ENCODE assay signal across 7 mouse cellular contexts in genomic region chr2:144164102-144164501, GRCm38 (mm10).
A peak's percentile ranks its signal among the peaks of the same experiment; 100 is the strongest.
DNase-seq lines count a peak whose midpoint lies in the region; ATAC-seq and TF ChIP-seq lines count a peak whose summit lies in the region.

No protein-coding gene starts in this region.

- peaks cover 3% of the 10 kb centered on the region for H3K27me3 ChIP-seq in forebrain, embryonic 16.5 days (replicated peaks; ENCODE audit: control insufficient read depth, insufficient read depth, low read length)
- no peaks in the 10 kb centered on the region for H3K27me3 ChIP-seq in hindbrain, embryonic 14.5 days (ENCODE audit: control insufficient read depth, insufficient read depth, low read length)
- H3K27me3 ChIP-seq in limb, embryonic 13.5 days: no peaks in the 10 kb centered on the region
- no peaks in the 10 kb centered on the region for H3K27me3 ChIP-seq in midbrain, postnatal 0 days (ENCODE audit: insufficient read depth, low read length)

- no peak for TF ChIP-seq CTCF in midbrain, postnatal 0 days (IDR thresholded peaks at IDR 0.05)

- H3K27ac ChIP-seq in forebrain, embryonic 16.5 days (ENCODE audit: low read length): 0 out of 2 replicates have a peak overlapping the region, but pooled peaks have one; percentile 5
- H3K27ac ChIP-seq in hindbrain, embryonic 14.5 days: peak overlapping the region; percentile 93
- H3K27ac ChIP-seq in limb, embryonic 13.5 days: peak overlapping the region; percentile 83
- H3K27ac ChIP-seq in midbrain, postnatal 0 days (ENCODE audit: low read depth, low read length): peak overlapping the region; percentile 96

- peak overlapping the region; percentile 37 for H3K4me2 ChIP-seq in forebrain, embryonic 16.5 days (ENCODE audit: low read length)
- H3K4me2 ChIP-seq in hindbrain, embryonic 14.5 days (replicated peaks): peak overlapping the region; percentile 62
- H3K4me2 ChIP-seq in limb, embryonic 13.5 days (replicated peaks): peak overlapping the region; percentile 76
- H3K4me2 ChIP-seq in midbrain, postnatal 0 days (ENCODE audit: low read depth, low read length, poor library complexity, severe bottlenecking): peak overlapping the region; percentile 83

- H3K9ac ChIP-seq in forebrain, embryonic 16.5 days (replicated peaks; ENCODE audit: low read depth, low read length): no peak overlapping the region
- H3K9ac ChIP-seq in hindbrain, embryonic 14.5 days: peak overlapping the region; percentile 85
- peak overlapping the region; percentile 48; the same call in 1 of the 2 replicates for H3K9ac ChIP-seq in limb, embryonic 13.5 days
- H3K9ac ChIP-seq in midbrain, postnatal 0 days (replicated peaks; ENCODE audit: low read length, poor library complexity, severe bottlenecking): peak overlapping the region; percentile 92

- no peaks in the 10 kb centered on the region for H3K36me3 ChIP-seq in forebrain, embryonic 16.5 days (ENCODE audit: control insufficient read depth, insufficient read depth)
- H3K36me3 ChIP-seq in hindbrain, embryonic 14.5 days (replicated peaks; ENCODE audit: control insufficient read depth, insufficient read depth): no peaks in the 10 kb centered on the region
- no peaks in the 10 kb centered on the region for H3K36me3 ChIP-seq in limb, embryonic 13.5 days
- no peaks in the 10 kb centered on the region for H3K36me3 ChIP-seq in midbrain, postnatal 0 days (ENCODE audit: insufficient read depth, low read length)

- 5% methylated on average over 8 of the region's 8 CpGs for WGBS in forebrain, embryonic 16.5 days
- 9% methylated on average over 8 of the region's 8 CpGs for WGBS in hindbrain, embryonic 14.5 days
- 5% methylated on average over 8 of the region's 8 CpGs for WGBS in limb, embryonic 13.5 days
- 4% methylated on average over 8 of the region's 8 CpGs for WGBS in midbrain, postnatal 0 days

- DNase-seq in urinary bladder, postnatal 14 days (ENCODE audit: low spot score): peak; percentile 39
- no peak for DNase-seq in urinary bladder, postnatal 36 days (ENCODE audit: low spot score in 2 of 2)
- peak; percentile 50 for DNase-seq in hindbrain, embryonic 14.5 days (ENCODE audit: low spot score)
- peak; percentile 62 for DNase-seq in midbrain, postnatal 0 days (ENCODE audit: low spot score)

- H3K9me3 ChIP-seq in forebrain, embryonic 16.5 days (ENCODE audit: control insufficient read depth, low read length): no peaks in the 10 kb centered on the region
- no peaks in the 10 kb centered on the region for H3K9me3 ChIP-seq in hindbrain, embryonic 14.5 days (ENCODE audit: control insufficient read depth, low read length)
- no peaks in the 10 kb centered on the region for H3K9me3 ChIP-seq in limb, embryonic 13.5 days
- H3K9me3 ChIP-seq in midbrain, postnatal 0 days (ENCODE audit: low read length): no peaks in the 10 kb centered on the region

- peaks cover 15% of the 10 kb centered on the region for H3K4me1 ChIP-seq in forebrain, embryonic 16.5 days (replicated peaks; ENCODE audit: control insufficient read depth, insufficient read depth, low read length)
- H3K4me1 ChIP-seq in hindbrain, embryonic 14.5 days (replicated peaks; ENCODE audit: control insufficient read depth, insufficient read depth, low read length): peaks cover 24% of the 10 kb centered on the region
- peaks cover 56% of the 10 kb centered on the region for H3K4me1 ChIP-seq in limb, embryonic 13.5 days
- peaks cover 14% of the 10 kb centered on the region; the same call in 1 of the 2 replicates for H3K4me1 ChIP-seq in midbrain, postnatal 0 days (ENCODE audit: insufficient read depth, low read length)

- ATAC-seq in forebrain, embryonic 16.5 days: peak; percentile 16; the same call in 1 of the 2 replicates
- ATAC-seq in hindbrain, embryonic 14.5 days (ENCODE audit: low FRiP score): no peak
- no peak for ATAC-seq in limb, embryonic 13.5 days (ENCODE audit: low FRiP score, low read depth)
- ATAC-seq in midbrain, postnatal 0 days (ENCODE audit: low FRiP score): no peak
- no peak for ATAC-seq in granulocyte monocyte progenitor cell, adult 5-6 weeks (replicated peaks; ENCODE audit: poor library complexity, severe bottlenecking)

- no peak overlapping the region for H3K4me3 ChIP-seq in forebrain, embryonic 16.5 days (replicated peaks; ENCODE audit: low read length)
- peak overlapping the region; percentile 57 for H3K4me3 ChIP-seq in hindbrain, embryonic 14.5 days (replicated peaks; ENCODE audit: low read length)
- H3K4me3 ChIP-seq in limb, embryonic 13.5 days: peak overlapping the region; percentile 69
- H3K4me3 ChIP-seq in midbrain, postnatal 0 days (ENCODE audit: low read depth, low read length): peak overlapping the region; percentile 62; the same call in 1 of the 2 replicates

Comparison
In these comparisons a context has a peak if more than half of its experiments do, and no peak if none do; other contexts are left out.
1. DNase-seq: peak in urinary bladder, postnatal 14 days (single experiment), hindbrain, embryonic 14.5 days (single experiment) and midbrain, postnatal 0 days (single experiment); none in urinary bladder, postnatal 36 days (0 of 2).
2. H3K27ac ChIP-seq: peak in every context shown above with its lines; median percentile 96 in midbrain, postnatal 0 days; 93 in hindbrain, embryonic 14.5 days; 83 in limb, embryonic 13.5 days; 5 in forebrain, embryonic 16.5 days.
3. Peak in every context shown above with its lines, with median percentiles within 50 percentile points of each other: H3K4me2 ChIP-seq.